Mouse (Mus musculus): ENCODE results near the gene Ing1. TPM values are rescaled to one million over a fixed set of nuclear protein-coding genes. Genes with fewer than 3 reads are reported as not detected.

The Ing1 gene
- total and polyA plus RNA-seq, 2 experiments from 2014 or later, result 17.8 to 39.0 TPM

DNA sequence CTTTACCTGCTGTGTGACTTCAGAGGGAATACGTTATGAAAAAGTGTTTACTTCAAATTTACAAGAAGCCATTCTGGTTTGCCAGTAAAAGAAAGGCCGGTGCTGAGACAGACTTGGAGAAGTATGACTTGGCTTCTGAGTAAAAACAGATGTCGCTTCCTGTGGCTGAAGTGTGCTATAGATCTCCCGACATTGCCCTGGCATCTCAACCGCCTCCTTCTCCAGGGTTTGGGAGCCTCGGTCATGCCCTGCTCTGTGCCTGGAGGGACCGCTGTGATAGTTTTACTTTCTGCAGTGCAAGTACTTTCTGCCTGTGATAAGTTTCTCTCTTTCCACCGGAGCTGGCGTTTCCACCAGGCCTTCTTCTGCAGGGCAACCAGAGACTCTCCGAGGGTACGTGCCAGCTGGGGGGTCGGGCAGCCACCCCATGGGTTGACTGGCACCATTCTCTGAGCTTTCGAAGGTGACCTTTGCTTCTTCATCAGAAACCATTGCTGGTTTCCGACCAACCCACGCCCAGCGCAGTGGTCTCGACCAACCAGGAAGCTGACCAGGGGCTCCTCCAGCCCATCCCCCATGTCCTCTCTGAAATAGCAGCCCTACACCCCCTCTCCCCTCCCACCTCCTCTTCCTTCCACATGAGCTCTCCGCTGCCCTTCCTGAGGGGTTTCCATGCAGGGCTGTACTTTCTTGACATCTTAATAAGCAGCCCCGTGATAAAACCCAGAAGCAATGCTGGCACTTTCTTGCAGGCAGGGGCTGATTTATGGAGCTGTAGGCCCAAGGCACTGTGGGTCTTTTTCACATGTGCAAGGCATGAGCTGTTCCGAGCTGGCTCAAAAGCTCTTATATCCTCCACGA lies 30.4 kb downstream of the Ing1 start:
- H3K27ac ChIP-seq (ENCODE audit: low read depth, low read length), result no peak overlapping the region
- 89% methylated on average over 21 of the region's 21 CpGs for WGBS

DNA sequence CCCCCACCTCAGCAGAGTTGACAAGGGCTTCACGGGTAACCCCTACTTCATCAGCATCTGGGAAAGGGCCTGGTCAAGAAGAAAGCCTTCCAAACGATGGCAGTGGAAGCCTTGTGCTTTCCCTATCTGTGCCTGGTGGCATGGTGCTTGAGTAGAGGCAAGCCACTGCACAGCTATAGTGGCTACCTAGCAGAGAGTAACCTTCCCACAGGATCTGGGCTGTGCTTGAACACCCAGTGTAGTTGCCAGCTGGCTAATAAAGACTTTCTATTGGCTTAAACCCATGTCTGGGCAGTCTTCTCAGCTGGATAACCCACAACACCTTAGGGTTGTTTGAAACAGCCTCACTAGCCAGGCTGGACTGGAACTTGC lies 31.0 kb downstream of the Ing1 start:
- DNase-seq (ENCODE audit: low spot score) (no peak), ATAC-seq (ENCODE audit: low FRiP score) (no peak)
- Histone ChIP-seq H3K27me3 (ENCODE audit: insufficient read depth, low read length) (no peaks in the 10 kb centered on the region), H3K27ac (ENCODE audit: low read depth, low read length) (no peak overlapping the region), H3K4me2 (ENCODE audit: low read depth, low read length, poor library complexity, severe bottlenecking) (no peak overlapping the region), H3K9ac (replicated peaks; ENCODE audit: low read length, poor library complexity, severe bottlenecking) (no peak overlapping the region), H3K4me1 (ENCODE audit: insufficient read depth, low read length) (no peaks in the 10 kb centered on the region), H3K36me3 (ENCODE audit: insufficient read depth, low read length) (no peaks in the 10 kb centered on the region), H3K9me3 (ENCODE audit: low read length) (peaks cover 3% of the 10 kb centered on the region; the same call in 1 of the 2 replicates), H3K4me3 (ENCODE audit: low read depth, low read length) (no peak overlapping the region)
- 81% methylated on average over 2 of the region's 2 CpGs for WGBS
- no peak for TF ChIP-seq CTCF (IDR thresholded peaks at IDR 0.05)

More for the DNA sequence above, 30.4 kb downstream of the Ing1 start:
- TF ChIP-seq CTCF (IDR thresholded peaks at IDR 0.05), result no peak
- Histone ChIP-seq H3K4me3 (ENCODE audit: low read depth, low read length) (no peak overlapping the region), H3K36me3 (ENCODE audit: insufficient read depth, low read length) (no peaks in the 10 kb centered on the region), H3K4me2 (ENCODE audit: low read depth, low read length, poor library complexity, severe bottlenecking) (no peak overlapping the region), H3K27me3 (ENCODE audit: insufficient read depth, low read length) (no peaks in the 10 kb centered on the region), H3K9ac (replicated peaks; ENCODE audit: low read length, poor library complexity, severe bottlenecking) (no peak overlapping the region), H3K4me1 (ENCODE audit: insufficient read depth, low read length) (no peaks in the 10 kb centered on the region), H3K9me3 (ENCODE audit: low read length) (peaks cover 3% of the 10 kb centered on the region; the same call in 1 of the 2 replicates)
- ATAC-seq (ENCODE audit: low FRiP score) (no peak), DNase-seq (ENCODE audit: low spot score) (no peak)

GRCm38 (mm10) chr8:11591837-11592236 lies 36.5 kb downstream of the Ing1 start:
- 88% methylated on average over 4 of the region's 4 CpGs for WGBS
- ATAC-seq (ENCODE audit: low FRiP score), result no peak
- DNase-seq (ENCODE audit: low spot score), result no peak
- Histone ChIP-seq H3K4me3 (ENCODE audit: low read depth, low read length) (no peak overlapping the region), H3K9me3 (ENCODE audit: low read length) (no peaks in the 10 kb centered on the region), H3K36me3 (ENCODE audit: insufficient read depth, low read length) (no peaks in the 10 kb centered on the region), H3K4me2 (ENCODE audit: low read depth, low read length, poor library complexity, severe bottlenecking) (no peak overlapping the region), H3K4me1 (ENCODE audit: insufficient read depth, low read length) (no peaks in the 10 kb centered on the region), H3K27me3 (ENCODE audit: insufficient read depth, low read length) (no peaks in the 10 kb centered on the region), H3K9ac (replicated peaks; ENCODE audit: low read length, poor library complexity, severe bottlenecking) (no peak overlapping the region), H3K27ac (ENCODE audit: low read depth, low read length) (no peak overlapping the region)
- TF ChIP-seq CTCF (IDR thresholded peaks at IDR 0.05), result no peak

DNA sequence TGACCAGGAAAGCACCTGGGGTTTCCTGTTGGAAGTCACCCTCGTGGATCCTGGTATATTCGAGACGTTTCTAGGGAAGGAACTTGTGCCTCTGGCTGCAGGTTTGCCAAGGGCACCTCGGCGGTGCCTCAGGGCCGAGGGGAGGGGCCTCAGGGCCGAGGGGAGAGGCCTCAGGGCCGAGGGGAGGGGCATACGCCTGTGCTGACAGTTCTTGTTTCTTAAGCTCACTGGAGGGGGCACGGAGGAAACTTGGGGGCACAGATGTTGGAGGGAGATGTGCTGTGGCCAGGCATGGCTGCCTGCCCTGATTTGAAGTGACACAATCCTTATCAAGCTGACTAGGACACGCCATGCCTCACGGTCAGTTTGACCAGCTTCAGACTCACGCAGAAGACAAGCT lies 36.9 kb downstream of the Ing1 start:
- no peaks in the 10 kb centered on the region for H3K9me3 ChIP-seq (ENCODE audit: low read length)
- no peak overlapping the region for H3K27ac ChIP-seq (ENCODE audit: low read depth, low read length)
- no peak for ATAC-seq (ENCODE audit: low FRiP score)
- no peak overlapping the region for H3K9ac ChIP-seq (replicated peaks; ENCODE audit: low read length, poor library complexity, severe bottlenecking)
- no peak overlapping the region for H3K4me2 ChIP-seq (ENCODE audit: low read depth, low read length, poor library complexity, severe bottlenecking)
- H3K27me3 ChIP-seq (ENCODE audit: insufficient read depth, low read length), result no peaks in the 10 kb centered on the region
- TF ChIP-seq CTCF (IDR thresholded peaks at IDR 0.05), result no peak
- no peaks in the 10 kb centered on the region for H3K36me3 ChIP-seq (ENCODE audit: insufficient read depth, low read length)
- no peaks in the 10 kb centered on the region for H3K4me1 ChIP-seq (ENCODE audit: insufficient read depth, low read length)
- no peak for DNase-seq (ENCODE audit: low spot score)
- 59% methylated on average over 13 of the region's 13 CpGs for WGBS
- H3K4me3 ChIP-seq (ENCODE audit: low read depth, low read length), result no peak overlapping the region

DNA sequence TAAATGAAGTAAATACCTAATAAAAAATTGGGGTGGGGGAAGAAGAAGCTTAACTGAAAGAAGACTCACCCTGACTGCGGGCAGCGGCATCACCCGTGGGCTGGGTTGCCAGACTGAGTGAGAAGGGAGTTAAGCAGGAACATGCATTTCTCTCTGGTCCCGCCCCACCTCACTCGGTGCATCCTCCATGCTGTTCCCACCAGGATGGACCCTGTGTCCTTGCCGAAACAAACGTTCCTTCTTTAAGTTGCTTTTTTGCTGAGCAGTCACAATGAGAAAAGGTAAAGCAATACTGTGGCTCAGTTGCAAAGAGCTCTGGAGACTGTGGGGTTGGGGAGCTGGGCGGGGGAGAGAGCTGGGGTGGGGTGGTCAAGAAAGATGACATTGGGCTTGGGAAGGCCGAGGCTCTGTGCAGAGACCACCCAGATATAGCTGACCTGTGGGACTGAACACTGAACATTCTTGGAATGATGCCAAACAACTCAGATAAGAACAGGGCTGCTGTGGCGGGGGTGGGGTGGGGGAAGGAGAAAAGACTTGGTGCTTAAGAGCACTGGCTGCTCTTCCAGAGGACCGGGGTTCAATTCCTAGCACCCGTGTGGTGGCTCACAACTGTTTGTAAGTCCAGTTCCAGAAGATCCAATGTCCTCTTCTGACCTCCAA lies 38.0 kb downstream of the Ing1 start:
- WGBS, result 74% methylated on average over 12 of the region's 12 CpGs
- no peak for ATAC-seq (ENCODE audit: low FRiP score)

More for the DNA sequence above, 38.0 kb downstream of the Ing1 start:
- H3K27ac ChIP-seq (ENCODE audit: low read depth, low read length), result no peak overlapping the region
- no peak for TF ChIP-seq CTCF (IDR thresholded peaks at IDR 0.05)
- DNase-seq (ENCODE audit: low spot score), result no peak
- H3K4me1 ChIP-seq (ENCODE audit: insufficient read depth, low read length), result no peaks in the 10 kb centered on the region
- H3K36me3 ChIP-seq (ENCODE audit: insufficient read depth, low read length), result no peaks in the 10 kb centered on the region
- H3K4me3 ChIP-seq (ENCODE audit: low read depth, low read length), result no peak overlapping the region
- H3K9me3 ChIP-seq (ENCODE audit: low read length), result no peaks in the 10 kb centered on the region
- no peak overlapping the region for H3K9ac ChIP-seq (replicated peaks; ENCODE audit: low read length, poor library complexity, severe bottlenecking)
- no peaks in the 10 kb centered on the region for H3K27me3 ChIP-seq (ENCODE audit: insufficient read depth, low read length)
- no peak overlapping the region for H3K4me2 ChIP-seq (ENCODE audit: low read depth, low read length, poor library complexity, severe bottlenecking)
